Mouse (Mus musculus): ENCODE data around the gene Rab3gap2. TPM values are rescaled to one million over a fixed set of nuclear protein-coding genes. Genes with fewer than 3 reads are reported as not detected.

The Rab3gap2 gene
- polyA plus RNA-seq, 1 experiment from 2014 or later, result 12.0 TPM

DNA sequence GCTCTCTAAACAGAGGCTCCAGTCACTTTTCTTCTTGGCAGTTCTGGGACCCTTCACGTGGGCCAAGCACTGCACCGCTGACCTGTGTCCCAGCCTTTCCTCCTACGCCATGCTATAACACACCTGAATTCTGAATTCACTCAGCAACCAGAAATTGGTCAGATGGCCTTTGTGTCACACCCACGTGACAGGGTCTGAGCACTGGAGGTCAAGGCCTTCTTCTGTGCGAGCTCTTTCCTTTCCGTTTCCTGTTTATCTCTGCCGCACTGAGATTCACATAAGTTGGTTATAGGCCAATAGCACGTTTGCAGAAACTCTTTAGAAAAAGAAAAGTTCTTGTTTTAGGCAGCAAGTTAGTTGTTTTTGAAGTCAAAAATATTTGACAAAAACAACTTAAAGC lies 44.8 kb downstream of the Rab3gap2 start:
- Histone ChIP-seq H3K4me1 (replicated peaks; ENCODE audit: control insufficient read depth, insufficient read depth) (no peaks in the 10 kb centered on the region), H3K27me3 (ENCODE audit: control insufficient read depth, insufficient read depth, low read length) (no peaks in the 10 kb centered on the region), H3K4me3 (ENCODE audit: low read depth, low read length) (no peak overlapping the region), H3K4me2 (replicated peaks; ENCODE audit: low read depth) (no peak overlapping the region), H3K9me3 (ENCODE audit: control insufficient read depth, low read length) (no peaks in the 10 kb centered on the region), H3K36me3 (ENCODE audit: control insufficient read depth, insufficient read depth, low read length) (peaks cover 30% of the 10 kb centered on the region), H3K27ac (replicated peaks) (no peak overlapping the region), H3K9ac (ENCODE audit: low read length) (no peak overlapping the region)
- no peak for TF ChIP-seq EP300 (optimal IDR thresholded peaks at IDR 0.05)
- no peak for TF ChIP-seq CTCF (IDR thresholded peaks at IDR 0.05; ENCODE audit: low read depth)
- DNase-seq (ENCODE audit: low spot score), result no peak
- ATAC-seq (ENCODE audit: low FRiP score, low TSS enrichment), result no peak
- 67% methylated on average over 8 of the region's 8 CpGs for WGBS

GRCm38 (mm10) chr1:185252351-185252750 lies 48.4 kb downstream of the Rab3gap2 start:
- 66% methylated on average over 3 of the region's 3 CpGs for WGBS
- Histone ChIP-seq H3K9ac (ENCODE audit: low read length) (no peak overlapping the region), H3K4me3 (ENCODE audit: low read depth, low read length) (no peak overlapping the region), H3K4me2 (replicated peaks; ENCODE audit: low read depth) (no peak overlapping the region), H3K27ac (replicated peaks) (no peak overlapping the region), H3K36me3 (ENCODE audit: control insufficient read depth, insufficient read depth, low read length) (peaks cover 27% of the 10 kb centered on the region), H3K27me3 (ENCODE audit: control insufficient read depth, insufficient read depth, low read length) (no peaks in the 10 kb centered on the region), H3K9me3 (ENCODE audit: control insufficient read depth, low read length) (no peaks in the 10 kb centered on the region), H3K4me1 (replicated peaks; ENCODE audit: control insufficient read depth, insufficient read depth) (no peaks in the 10 kb centered on the region)
- DNase-seq (ENCODE audit: low spot score) (no peak), ATAC-seq (ENCODE audit: low FRiP score, low TSS enrichment) (no peak)
- no peak for TF ChIP-seq EP300 (optimal IDR thresholded peaks at IDR 0.05)

DNA sequence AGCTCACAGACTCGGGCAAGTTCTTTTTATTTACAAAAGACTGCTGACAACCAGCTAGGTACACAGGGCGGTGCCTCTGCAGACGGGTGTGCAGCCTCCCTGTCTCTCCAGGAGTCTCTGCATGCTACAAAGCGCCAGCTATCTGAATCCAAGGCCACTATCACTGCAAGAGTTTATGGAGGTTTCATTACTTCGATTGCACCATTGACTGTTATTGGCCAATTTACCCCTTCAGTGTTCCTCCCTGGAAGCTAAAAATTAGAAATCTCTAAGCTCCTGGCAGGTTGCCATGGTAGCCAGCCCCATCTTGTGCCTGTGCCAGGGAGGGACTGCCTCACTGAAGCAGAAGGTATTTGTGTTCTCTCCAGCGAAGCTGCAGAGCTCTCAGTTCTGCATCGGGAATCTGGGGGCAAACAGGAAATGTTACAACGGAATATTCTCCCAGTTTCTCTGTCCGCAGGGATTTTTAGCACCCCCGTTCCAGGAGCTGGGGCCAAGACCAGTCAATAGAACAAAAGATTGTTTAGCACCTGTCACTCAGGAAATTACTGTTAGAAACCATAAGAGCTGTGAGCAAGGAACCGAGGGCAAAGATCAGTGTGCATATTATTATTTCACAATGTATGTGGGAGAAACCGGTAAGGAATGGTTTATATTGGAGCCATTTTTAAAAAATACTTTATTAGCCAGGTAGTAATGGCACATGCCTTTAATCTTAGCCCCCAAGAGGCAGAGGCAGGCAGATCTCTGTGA lies 49.4 kb downstream of the Rab3gap2 start:
- H3K27me3 ChIP-seq (ENCODE audit: control insufficient read depth, insufficient read depth, low read length), result no peaks in the 10 kb centered on the region
- H3K4me1 ChIP-seq (replicated peaks; ENCODE audit: control insufficient read depth, insufficient read depth), result no peaks in the 10 kb centered on the region
- 40% methylated on average over 12 of the region's 12 CpGs for WGBS
- ATAC-seq (ENCODE audit: low FRiP score, low TSS enrichment), result peak; percentile 87
- H3K27ac ChIP-seq (replicated peaks), result 0 out of 2 replicates have a peak overlapping the region, but pooled peaks have one; percentile 40
- DNase-seq (ENCODE audit: low spot score), result peak; percentile 67
- H3K9me3 ChIP-seq (ENCODE audit: control insufficient read depth, low read length), result no peaks in the 10 kb centered on the region
- H3K9ac ChIP-seq (ENCODE audit: low read length), result no peak overlapping the region
- no peak overlapping the region for H3K4me2 ChIP-seq (replicated peaks; ENCODE audit: low read depth)
- TF ChIP-seq EP300 (optimal IDR thresholded peaks at IDR 0.05), result no peak
- 0 out of 2 replicates have a peak, but pooled peaks have one; percentile 2 for TF ChIP-seq CTCF (IDR thresholded peaks at IDR 0.05; ENCODE audit: low read depth)
- no peak overlapping the region for H3K4me3 ChIP-seq (ENCODE audit: low read depth, low read length)
- H3K36me3 ChIP-seq (ENCODE audit: control insufficient read depth, insufficient read depth, low read length), result peaks cover 24% of the 10 kb centered on the region

GRCm38 (mm10) chr1:185255336-185255735 lies 51.4 kb downstream of the Rab3gap2 start:
- Histone ChIP-seq H3K36me3 (ENCODE audit: control insufficient read depth, insufficient read depth, low read length) (peaks cover 25% of the 10 kb centered on the region), H3K27me3 (ENCODE audit: control insufficient read depth, insufficient read depth, low read length) (no peaks in the 10 kb centered on the region), H3K4me1 (replicated peaks; ENCODE audit: control insufficient read depth, insufficient read depth) (no peaks in the 10 kb centered on the region), H3K4me3 (ENCODE audit: low read depth, low read length) (no peak overlapping the region), H3K4me2 (replicated peaks; ENCODE audit: low read depth) (no peak overlapping the region), H3K9ac (ENCODE audit: low read length) (no peak overlapping the region), H3K27ac (replicated peaks) (no peak overlapping the region), H3K9me3 (ENCODE audit: control insufficient read depth, low read length) (no peaks in the 10 kb centered on the region)
- TF ChIP-seq CTCF (IDR thresholded peaks at IDR 0.05; ENCODE audit: low read depth), result no peak
- ATAC-seq (ENCODE audit: low FRiP score, low TSS enrichment), result no peak
- DNase-seq (ENCODE audit: low spot score), result no peak
- 90% methylated on average over 12 of the region's 12 CpGs for WGBS

DNA sequence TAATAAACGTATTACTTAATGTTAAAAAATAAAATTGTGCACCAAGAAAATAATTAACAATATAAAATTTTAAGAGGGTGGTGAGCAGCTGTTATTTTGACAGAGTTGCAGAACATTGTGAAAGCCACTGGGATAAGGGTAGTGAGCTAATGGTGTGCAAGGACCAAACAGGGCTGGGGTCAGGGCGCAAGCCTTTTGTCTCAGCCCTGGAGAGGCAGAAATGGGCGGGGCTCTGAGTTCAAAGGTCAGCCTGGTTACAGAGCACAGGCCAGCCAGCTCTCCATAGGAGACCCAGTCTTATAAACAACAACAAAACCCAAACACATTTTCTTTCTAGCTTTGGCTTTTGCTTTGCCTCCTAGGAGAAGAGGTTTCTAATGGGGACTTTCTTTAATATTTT lies 52.8 kb downstream of the Rab3gap2 start:
- Histone ChIP-seq H3K9ac (ENCODE audit: low read length) (no peak overlapping the region), H3K4me3 (ENCODE audit: low read depth, low read length) (no peak overlapping the region), H3K4me1 (replicated peaks; ENCODE audit: control insufficient read depth, insufficient read depth) (no peaks in the 10 kb centered on the region), H3K27me3 (ENCODE audit: control insufficient read depth, insufficient read depth, low read length) (no peaks in the 10 kb centered on the region), H3K9me3 (ENCODE audit: control insufficient read depth, low read length) (no peaks in the 10 kb centered on the region), H3K4me2 (replicated peaks; ENCODE audit: low read depth) (no peak overlapping the region), H3K36me3 (ENCODE audit: control insufficient read depth, insufficient read depth, low read length) (peaks cover 20% of the 10 kb centered on the region), H3K27ac (replicated peaks) (no peak overlapping the region)
- 49% methylated on average over 3 of the region's 3 CpGs for WGBS
- peak; percentile 41 for DNase-seq (ENCODE audit: low spot score)
- TF ChIP-seq CTCF (IDR thresholded peaks at IDR 0.05; ENCODE audit: low read depth), result no peak
- TF ChIP-seq EP300 (optimal IDR thresholded peaks at IDR 0.05), result no peak
- peak; percentile 64 for ATAC-seq (ENCODE audit: low FRiP score, low TSS enrichment)

- Histone ChIP-seq H3K4me3 (ENCODE audit: low read depth, low read length) (no peak overlapping the region), H3K4me1 (replicated peaks; ENCODE audit: control insufficient read depth, insufficient read depth) (no peaks in the 10 kb centered on the region), H3K27ac (replicated peaks) (no peak overlapping the region), H3K4me2 (replicated peaks; ENCODE audit: low read depth) (no peak overlapping the region), H3K27me3 (ENCODE audit: control insufficient read depth, insufficient read depth, low read length) (no peaks in the 10 kb centered on the region), H3K36me3 (ENCODE audit: control insufficient read depth, insufficient read depth, low read length) (peaks cover 28% of the 10 kb centered on the region), H3K9ac (ENCODE audit: low read length) (no peak overlapping the region), H3K9me3 (ENCODE audit: control insufficient read depth, low read length) (no peaks in the 10 kb centered on the region)
- DNase-seq (ENCODE audit: low spot score) (no peak), ATAC-seq (ENCODE audit: low FRiP score, low TSS enrichment) (peak; percentile 48; the same call in 1 of the 2 replicates)
- TF ChIP-seq CTCF (IDR thresholded peaks at IDR 0.05; ENCODE audit: low read depth) (peak; percentile 71), EP300 (optimal IDR thresholded peaks at IDR 0.05) (no peak)
- 59% methylated on average over 14 of the region's 14 CpGs for WGBS
Observed at GRCm38 (mm10) chr1:185262565-185262964, 58.6 kb downstream of the Rab3gap2 start.

Data from stomach, postnatal 0 days (tissue).